Mouse (Mus musculus) midbrain, embryonic 16.5 days (tissue): ENCODE results near the gene Trim71. TPM values are rescaled to one million over a fixed set of nuclear protein-coding genes. Genes with fewer than 3 reads are reported as not detected.
A peak's percentile ranks its signal among the peaks of the same experiment; 100 is the strongest.

ENCODE experiments used
- ATAC-seq: fragments of 200-750 bp; cut with Nextera tagmentation; 2 replicates; pipeline ENCODE4 v1.8.0; 2017; ENCODE audit warnings: moderate TSS enrichment
- H3K27ac ChIP-seq: fragments of 300-500 bp; sonication (generic); 2 replicates; pipeline ENCODE4 v1.5.1; 2014; ENCODE audit warnings: mild to moderate bottlenecking, low read length, mixed read lengths
- H3K27me3 ChIP-seq: fragments of 300-500 bp; sonication (generic); 2 replicates; pipeline ENCODE4 v1.6.1; 2014; ENCODE audit warnings: low read depth, low read length, mixed read lengths; ENCODE audit not compliant: control insufficient read depth, insufficient read depth
- H3K36me3 ChIP-seq: fragments of 300-500 bp; sonication (generic); 2 replicates; pipeline ENCODE4 v1.6.1; 2014; ENCODE audit warnings: mild to moderate bottlenecking, low read length, moderate library complexity, mixed read lengths; ENCODE audit not compliant: control insufficient read depth, insufficient read depth
- H3K4me1 ChIP-seq: fragments of 300-500 bp; sonication (generic); 2 replicates; pipeline ENCODE4 v1.6.1; 2014; ENCODE audit warnings: mild to moderate bottlenecking, low read length, mixed read lengths; ENCODE audit not compliant: control insufficient read depth, insufficient read depth
- H3K4me2 ChIP-seq: fragments of 300-500 bp; sonication (generic); 2 replicates; pipeline ENCODE4 v1.6.1; 2014; ENCODE audit warnings: mild to moderate bottlenecking, low read length, mixed read lengths
- H3K4me3 ChIP-seq: fragments of 300-500 bp; sonication (generic); 2 replicates; pipeline ENCODE4 v1.5.1; 2014; ENCODE audit warnings: low read depth, mild to moderate bottlenecking, low read length, moderate library complexity, mixed read lengths
- H3K9ac ChIP-seq: fragments of 300-500 bp; sonication (generic); 2 replicates; pipeline ENCODE4 v1.6.1; 2014; ENCODE audit warnings: low read depth, low read length, mixed read lengths
- H3K9me3 ChIP-seq: fragments of 300-500 bp; sonication (generic); replicated peaks from 2 replicates; pipeline ENCODE4 v1.6.1; 2014; ENCODE audit warnings: mild to moderate bottlenecking, low read length, mixed read lengths; ENCODE audit not compliant: control insufficient read depth, poor library complexity, severe bottlenecking
- WGBS: fragments of 180-500 bp; shearing (Covaris S2); extraction: QIAGEN DNeasy Blood & Tissue Kit; methylation state at CpG from one replicate; pipeline ENCODE4 v1.1.7; 2014; 5-methylcytosine and 5-hydroxymethylcytosine counted together
- polyA plus RNA-seq: library from polyadenylated mRNA; unstranded; fragments of >200 nt; fragmentation: Nextera tagmentation; extraction: Ambion mirVana; gene quantifications from 2 replicates; pipeline ENCODE4 v1.2.1, GENCODE M21; 2015

The Trim71 gene
- polyA plus RNA-seq, 1 experiment from 2014 or later: 0.15 TPM

DNA sequence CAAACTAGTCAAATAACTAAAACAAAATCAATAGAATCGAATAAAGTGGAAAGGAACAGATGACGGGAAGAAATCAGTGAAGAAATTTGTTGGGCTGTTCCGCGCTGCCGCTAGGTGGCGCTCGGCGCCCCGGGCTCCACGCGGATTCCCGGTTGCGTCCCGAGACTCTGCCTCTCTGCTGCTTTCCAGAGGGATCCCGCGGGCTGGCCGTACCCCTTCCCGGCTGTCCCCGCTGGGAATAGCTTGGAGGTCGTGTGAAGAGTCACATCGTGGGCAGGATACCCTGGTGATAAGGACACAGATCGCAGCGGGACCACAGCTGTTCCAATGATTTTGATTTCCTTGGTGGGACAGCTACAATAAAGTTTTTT lies 19.6 kb upstream of the Trim71 start:
- Histone ChIP-seq H3K4me3 (peak overlapping the region; percentile 21; the same call in 1 of the 2 replicates), H3K4me2 (peak overlapping the region; percentile 60), H3K9me3 (no peaks in the 10 kb centered on the region), H3K27me3 (no peaks in the 10 kb centered on the region), H3K4me1 (peaks cover 3% of the 10 kb centered on the region; the same call in 1 of the 2 replicates), H3K9ac (no peak overlapping the region; the same call in 1 of the 2 replicates), H3K27ac (no peak overlapping the region), H3K36me3 (0 out of 2 replicates have a peak, but pooled peaks cover 2% of the 10 kb centered on the region)
- 2% methylated on average over 23 of the region's 23 CpGs for WGBS
- peak; percentile 65; the same call in 1 of the 2 replicates for ATAC-seq

DNA sequence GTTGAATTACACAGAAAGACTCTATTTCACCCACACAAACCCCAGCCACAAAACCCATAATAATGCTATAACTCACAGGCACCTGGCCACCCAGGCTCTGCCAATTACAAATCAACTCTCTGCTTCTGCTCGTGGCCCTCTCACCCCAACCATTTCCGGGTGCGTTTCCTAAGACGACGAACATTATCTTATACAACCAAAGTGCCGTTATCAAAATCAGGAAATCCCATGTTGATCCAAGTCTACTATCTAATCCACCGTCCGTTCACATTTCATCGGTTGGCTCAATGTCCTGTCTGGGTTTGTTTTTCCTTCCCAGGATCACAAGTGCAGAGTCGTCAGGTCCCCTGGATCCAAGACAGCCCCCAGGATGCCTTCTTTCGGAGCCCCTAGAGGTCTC lies 14.5 kb upstream of the Trim71 start:
- Histone ChIP-seq H3K27me3 (no peaks in the 10 kb centered on the region), H3K4me2 (no peak overlapping the region), H3K27ac (no peak overlapping the region), H3K4me1 (no peaks in the 10 kb centered on the region), H3K9ac (no peak overlapping the region), H3K9me3 (no peaks in the 10 kb centered on the region), H3K36me3 (no peaks in the 10 kb centered on the region), H3K4me3 (no peak overlapping the region)
- 83% methylated on average over 11 of the region's 11 CpGs for WGBS
- no peak for ATAC-seq

DNA sequence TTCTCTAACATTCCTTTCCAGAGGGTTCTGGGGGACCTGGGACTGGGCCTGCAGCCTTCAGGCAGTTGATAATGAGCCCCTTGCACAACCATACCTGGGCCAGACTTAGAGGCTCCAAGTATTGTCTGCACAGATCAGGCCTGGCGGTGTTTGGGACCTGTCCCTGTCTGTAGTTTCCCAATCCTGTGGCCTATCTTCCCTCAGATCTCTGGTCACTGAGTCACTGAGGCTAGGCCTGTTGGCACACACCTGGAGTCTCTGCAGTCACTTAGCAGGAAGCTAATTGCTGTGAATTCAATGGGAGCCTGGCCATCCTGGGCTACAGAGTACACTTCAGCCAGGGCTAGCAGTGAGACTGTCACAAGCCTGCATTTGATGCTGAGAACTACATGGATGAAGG lies 11.8 kb upstream of the Trim71 start:
- Histone ChIP-seq H3K27me3 (no peaks in the 10 kb centered on the region), H3K4me2 (no peak overlapping the region), H3K9ac (no peak overlapping the region), H3K4me3 (no peak overlapping the region), H3K27ac (no peak overlapping the region), H3K4me1 (no peaks in the 10 kb centered on the region), H3K9me3 (no peaks in the 10 kb centered on the region), H3K36me3 (no peaks in the 10 kb centered on the region)
- ATAC-seq: no peak
- WGBS: 93% methylated on average over 1 of the region's 1 CpGs

DNA sequence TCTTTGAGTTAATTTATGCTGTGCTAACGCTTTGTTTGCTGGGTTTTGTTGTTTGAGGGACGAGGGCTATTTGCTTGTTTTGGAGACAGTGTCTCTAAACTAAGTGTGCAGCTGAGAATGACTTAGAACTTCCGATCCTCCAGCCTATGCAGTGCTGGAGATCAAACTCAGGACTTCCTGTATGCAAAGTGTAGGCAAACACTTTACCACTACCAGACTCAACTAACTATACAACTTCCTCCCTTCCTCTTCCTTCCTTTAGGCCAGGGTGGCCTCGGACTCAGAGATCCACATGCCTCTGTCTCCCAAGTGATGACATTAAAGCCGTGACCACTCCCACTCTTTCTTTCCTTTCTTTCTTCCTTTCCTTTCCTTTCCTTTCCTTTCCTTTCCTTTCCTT lies 9.4 kb upstream of the Trim71 start:
- ATAC-seq: no peak
- no peaks in the 10 kb centered on the region for H3K9me3 ChIP-seq
- no peak overlapping the region for H3K4me2 ChIP-seq
- H3K27me3 ChIP-seq: no peaks in the 10 kb centered on the region
- 63% methylated on average over 5 of the region's 5 CpGs for WGBS
- no peak overlapping the region for H3K4me3 ChIP-seq
- H3K27ac ChIP-seq: no peak overlapping the region
- H3K36me3 ChIP-seq: no peaks in the 10 kb centered on the region
- H3K9ac ChIP-seq: no peak overlapping the region
- no peaks in the 10 kb centered on the region for H3K4me1 ChIP-seq

DNA sequence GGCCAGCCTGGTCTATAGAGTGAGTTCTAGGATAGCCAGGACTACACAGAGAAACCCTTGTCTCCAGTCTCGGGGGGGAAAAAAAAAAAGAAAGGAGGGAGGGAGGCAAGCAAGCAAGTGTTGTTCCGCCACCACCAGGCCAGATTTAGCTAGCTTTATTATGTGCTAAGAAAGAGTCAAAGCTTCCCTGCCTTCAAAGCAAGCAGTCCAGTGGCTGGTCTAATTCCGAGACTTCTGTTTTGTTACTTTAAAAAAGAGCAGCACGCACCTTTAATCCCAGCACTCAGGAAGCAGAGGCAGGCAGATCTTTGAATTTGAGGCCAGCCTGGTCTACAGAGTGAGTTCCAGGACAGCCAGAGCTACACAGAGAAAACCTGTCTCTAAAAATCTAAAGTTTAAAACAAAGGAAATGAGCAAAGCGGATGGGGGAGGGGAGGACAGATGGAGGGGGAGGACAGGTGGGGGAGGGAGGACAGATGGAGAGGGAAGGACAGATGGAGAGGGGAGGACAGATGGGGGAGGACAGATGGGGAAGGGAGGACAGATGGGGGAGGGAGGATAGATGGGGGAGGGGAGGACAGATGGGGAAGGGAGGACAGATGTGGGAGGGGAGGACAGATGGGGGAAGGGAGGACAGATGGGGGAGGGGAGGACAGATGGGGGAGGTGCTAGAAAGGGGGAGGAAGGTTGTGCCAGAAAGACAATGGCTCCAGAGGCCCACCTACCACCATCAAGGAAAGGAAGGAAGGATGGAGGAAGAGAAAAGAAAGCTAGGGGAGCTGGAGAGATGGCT lies 4.7 kb upstream of the Trim71 start:
- no peak overlapping the region for H3K9ac ChIP-seq
- no peak for ATAC-seq
- no peaks in the 10 kb centered on the region for H3K9me3 ChIP-seq
- H3K4me1 ChIP-seq: peaks cover 4% of the 10 kb centered on the region
- no peak overlapping the region for H3K27ac ChIP-seq
- WGBS: 93% methylated on average over 5 of the region's 5 CpGs
- H3K4me3 ChIP-seq: no peak overlapping the region
- no peak overlapping the region for H3K4me2 ChIP-seq
- H3K27me3 ChIP-seq: peaks cover 4% of the 10 kb centered on the region
- H3K36me3 ChIP-seq: no peaks in the 10 kb centered on the region

DNA sequence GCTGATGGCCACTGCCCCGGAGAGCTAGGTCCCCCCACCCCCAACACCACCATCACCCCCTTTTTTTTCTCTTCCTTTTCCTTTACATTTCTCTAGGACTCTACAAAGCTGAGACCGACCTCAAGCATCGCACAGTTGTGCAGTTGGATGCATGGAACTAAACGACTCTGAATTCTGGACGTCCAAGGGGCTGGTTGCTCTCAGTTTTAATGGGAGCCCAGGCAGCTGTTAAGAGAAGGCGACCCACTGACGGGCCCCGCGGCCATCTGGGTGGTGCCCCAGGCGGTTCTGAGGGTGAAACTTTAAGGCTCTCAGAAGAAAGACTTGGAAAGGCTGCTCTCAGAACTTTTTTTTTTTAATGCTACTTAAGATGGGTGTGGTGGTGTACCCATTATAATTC lies 498 bp upstream of the Trim71 start:
- ATAC-seq: no peak
- peaks cover 27% of the 10 kb centered on the region for H3K27me3 ChIP-seq
- H3K4me1 ChIP-seq: peaks cover 22% of the 10 kb centered on the region
- H3K9me3 ChIP-seq: no peaks in the 10 kb centered on the region
- 2% methylated on average over 10 of the region's 10 CpGs for WGBS
- 0 out of 2 replicates have a peak overlapping the region, but pooled peaks have one; percentile 59 for H3K9ac ChIP-seq
- H3K27ac ChIP-seq: no peak overlapping the region
- peak overlapping the region; percentile 91 for H3K4me2 ChIP-seq
- H3K4me3 ChIP-seq: peak overlapping the region; percentile 60
- H3K36me3 ChIP-seq: no peaks in the 10 kb centered on the region

DNA sequence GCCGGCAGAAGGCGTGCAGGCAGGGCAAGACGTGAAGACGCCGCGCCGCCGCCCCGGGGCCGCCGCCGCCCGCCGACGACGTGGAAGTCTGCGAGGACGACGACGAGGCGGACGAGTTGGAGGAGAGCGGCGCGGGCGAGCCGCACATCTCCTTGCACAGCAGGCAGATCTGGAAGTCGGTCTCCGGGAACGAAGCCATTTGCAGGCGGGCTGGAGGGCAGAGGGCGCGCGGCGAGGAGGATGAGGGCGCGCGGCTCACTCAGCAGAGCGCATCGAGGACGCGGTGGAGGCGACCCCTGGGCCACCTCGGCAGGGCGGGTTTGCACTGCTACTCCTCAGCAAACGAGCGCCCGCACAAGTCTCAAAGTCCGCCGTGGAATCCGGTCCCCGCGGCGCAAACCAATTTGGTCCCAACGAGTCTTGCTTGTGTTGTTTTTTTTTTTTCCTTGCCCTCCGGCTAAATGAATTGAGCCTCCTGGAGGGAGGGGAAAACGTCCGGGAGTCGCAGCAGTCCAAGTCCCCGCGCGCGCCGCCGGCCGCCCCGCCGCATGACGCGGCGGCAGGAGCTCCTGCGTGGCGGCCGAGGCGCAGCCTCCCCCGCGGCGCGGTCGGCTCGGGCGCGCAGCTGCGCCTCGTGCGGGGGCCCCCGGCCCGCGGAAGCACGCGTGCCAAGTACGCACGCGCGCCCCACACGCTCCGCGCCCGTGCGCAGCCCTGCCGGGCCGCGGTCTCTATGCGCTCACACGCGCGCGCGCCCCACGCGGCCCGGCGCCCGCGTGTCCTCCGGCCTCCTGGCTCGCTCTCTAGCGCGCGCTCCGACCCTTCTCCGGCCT lies 1.0 kb downstream of the Trim71 start:
- H3K4me3 ChIP-seq: peak overlapping the region; percentile 60
- H3K36me3 ChIP-seq: no peaks in the 10 kb centered on the region
- peak overlapping the region; percentile 59 for H3K9ac ChIP-seq
- H3K4me1 ChIP-seq: peaks cover 22% of the 10 kb centered on the region
- under 1% methylated on average over 93 of the region's 122 CpGs for WGBS
- peaks cover 40% of the 10 kb centered on the region for H3K27me3 ChIP-seq
- peak; percentile 76 for ATAC-seq
- peak overlapping the region; percentile 91 for H3K4me2 ChIP-seq
- H3K27ac ChIP-seq: no peak overlapping the region
- H3K9me3 ChIP-seq: no peaks in the 10 kb centered on the region

DNA sequence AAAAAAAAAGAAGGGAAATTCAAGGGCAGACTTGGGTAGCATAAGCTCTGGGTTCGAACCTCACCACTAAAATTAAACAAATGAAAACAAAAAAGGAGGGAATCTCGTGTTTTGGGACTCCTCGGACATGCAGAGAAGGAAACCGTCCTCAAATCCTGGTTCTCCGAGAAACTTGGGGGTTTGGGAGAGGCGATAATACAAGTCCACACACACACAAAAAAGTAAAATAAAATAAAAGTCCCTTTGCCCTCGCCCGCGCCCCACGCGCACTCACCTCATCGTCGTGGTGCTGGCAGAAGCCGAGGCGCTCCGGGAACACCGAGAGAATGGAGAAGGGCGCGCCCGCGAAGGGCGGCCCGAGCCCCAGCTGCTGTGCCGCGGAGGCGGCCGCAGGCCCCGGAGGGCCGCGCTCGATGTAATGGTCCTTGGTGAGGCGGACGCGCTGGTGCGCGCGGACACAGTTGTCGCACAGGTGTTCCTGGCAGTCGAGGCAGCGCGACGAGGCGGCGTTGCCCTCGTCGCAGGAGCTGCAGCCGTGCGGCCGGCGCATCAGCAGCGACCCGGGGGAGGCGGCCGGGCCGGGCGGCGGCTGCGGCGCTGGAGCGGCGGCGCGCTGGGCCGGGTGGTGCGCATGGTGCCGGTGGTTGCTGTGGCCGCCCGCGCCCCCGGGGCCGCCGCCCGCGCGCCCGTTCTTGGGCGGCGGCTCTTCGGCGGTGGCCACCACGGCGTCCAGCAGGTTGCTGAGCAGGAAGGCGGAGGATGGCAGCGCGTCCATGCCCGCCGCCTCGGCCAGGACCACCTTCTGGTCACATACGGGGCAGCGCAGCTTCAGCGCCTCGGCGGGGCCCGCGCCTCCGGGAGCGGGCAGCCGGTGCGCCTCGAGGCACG lies 1.9 kb downstream of the Trim71 start:
- H3K36me3 ChIP-seq: no peaks in the 10 kb centered on the region
- WGBS: under 1% methylated on average over 90 of the region's 101 CpGs

More for the DNA sequence above, 1.9 kb downstream of the Trim71 start:
- peak overlapping the region; percentile 60 for H3K4me3 ChIP-seq
- peaks cover 22% of the 10 kb centered on the region for H3K4me1 ChIP-seq
- no peaks in the 10 kb centered on the region for H3K9me3 ChIP-seq
- peaks cover 40% of the 10 kb centered on the region for H3K27me3 ChIP-seq
- no peak for ATAC-seq
- no peak overlapping the region for H3K27ac ChIP-seq
- H3K9ac ChIP-seq: no peak overlapping the region
- H3K4me2 ChIP-seq: peak overlapping the region; percentile 91
